Mouse (Mus musculus): ENCODE data around the gene Ooep. TPM values are rescaled to one million over a fixed set of nuclear protein-coding genes. Genes with fewer than 3 reads are reported as not detected.
A peak's percentile ranks its signal among the peaks of the same experiment; 100 is the strongest.
"Not testable (repeated sequence)": the region's sequence is repeated elsewhere in the genome, so short reads cannot be mapped to it uniquely, and the experiment has no call there.

The Ooep gene
- total and polyA plus RNA-seq, 3 experiments: not detected

- Histone ChIP-seq H3K9me3 (replicated peaks; ENCODE audit: insufficient read depth, low read length) (no peaks in the 10 kb centered on the region), H3K27ac (ENCODE audit: control insufficient read depth, low read depth, low read length) (no peak overlapping the region), H3K4me1 (ENCODE audit: control insufficient read depth in 1 of 2, insufficient read depth in 2 of 2, low read length in 2 of 2) (no peaks in the 10 kb centered on the region), H3K79me2 (ENCODE audit: control insufficient read depth, insufficient read depth, low read length, poor library complexity) (no peaks in the 10 kb centered on the region), H3K4me3 (ENCODE audit: control insufficient read depth in 1 of 2, insufficient read depth in 1 of 2, low read depth in 2 of 2, low read length in 2 of 2) (no peak overlapping the region), H3K36me3 (ENCODE audit: control insufficient read depth in 1 of 2, insufficient read depth in 2 of 2, low read length in 2 of 2) (no peaks in the 10 kb centered on the region), H3K9ac (ENCODE audit: control insufficient read depth, low read depth, low read length, poor library complexity, severe bottlenecking) (no peak overlapping the region), H3K27me3 (ENCODE audit: control insufficient read depth in 1 of 2, insufficient read depth in 2 of 2, low read length in 2 of 2) (peaks cover 0 to 2% of the 10 kb centered on the region in 2 experiments; a peak in 1 of 4 replicates)
- no peak for TF ChIP-seq CTCF (IDR thresholded peaks at IDR 0.05 in 2 of 3, conservative IDR thresholded peaks at IDR 0.05 in 1 of 3; ENCODE audit: control insufficient read depth in 1 of 3, insufficient read depth in 1 of 3, low read depth in 2 of 3, low read length in 3 of 3, poor library complexity in 1 of 3, severe bottlenecking in 1 of 3)
- TF ChIP-seq ELF1 (IDR thresholded peaks at IDR 0.05; ENCODE audit: low read depth, low read length): no peak
- no peak for TF ChIP-seq NRF1 (IDR thresholded peaks at IDR 0.05; ENCODE audit: insufficient read depth, low read depth, low read length, poor library complexity, severe bottlenecking)
- no peak for TF ChIP-seq CHD2 (IDR thresholded peaks at IDR 0.05; ENCODE audit: low read length)
- no peak for TF ChIP-seq TBP (IDR thresholded peaks at IDR 0.05; ENCODE audit: low read depth, low read length)
- no peak for TF ChIP-seq TCF12 (IDR thresholded peaks at IDR 0.05; ENCODE audit: low read depth, low read length)
- no peak for TF ChIP-seq POLR2AphosphoS5 (IDR thresholded peaks at IDR 0.05; ENCODE audit: borderline replicate concordance, low read depth, low read length)
- DNase-seq (ENCODE audit: low read depth, low spot score): no peak
These were observed 23.6 kb downstream of the Ooep start for GRCm38 (mm10) chr9:78354665-78355578.

- peak; percentile 24 for DNase-seq (ENCODE audit: low read depth, low spot score)
- no peaks in the 10 kb centered on the region for H3K79me2 ChIP-seq (ENCODE audit: control insufficient read depth, insufficient read depth, low read length, poor library complexity)
- H3K9ac ChIP-seq (ENCODE audit: control insufficient read depth, low read depth, low read length, poor library complexity, severe bottlenecking): no peak overlapping the region
- no peak overlapping the region for H3K27ac ChIP-seq (ENCODE audit: control insufficient read depth, low read depth, low read length)
- no peaks in the 10 kb centered on the region for H3K4me1 ChIP-seq (ENCODE audit: control insufficient read depth in 1 of 2, insufficient read depth in 2 of 2, low read length in 2 of 2)
- no peak overlapping the region for H3K4me3 ChIP-seq (ENCODE audit: control insufficient read depth in 1 of 2, insufficient read depth in 1 of 2, low read depth in 2 of 2, low read length in 2 of 2)
- peaks cover 0 to 2% of the 10 kb centered on the region in 2 experiments; a peak in 1 of 4 replicates for H3K27me3 ChIP-seq (ENCODE audit: control insufficient read depth in 1 of 2, insufficient read depth in 2 of 2, low read length in 2 of 2)
- H3K9me3 ChIP-seq (replicated peaks; ENCODE audit: insufficient read depth, low read length): no peaks in the 10 kb centered on the region
- H3K36me3 ChIP-seq (ENCODE audit: control insufficient read depth in 1 of 2, insufficient read depth in 2 of 2, low read length in 2 of 2): no peaks in the 10 kb centered on the region
- TF ChIP-seq MEF2A (IDR thresholded peaks at IDR 0.05; ENCODE audit: extremely low read depth, insufficient replicate concordance, low read depth, low read length, poor library complexity, severe bottlenecking) (no peak), MAX (IDR thresholded peaks at IDR 0.05; ENCODE audit: low read length) (no peak), TBP (IDR thresholded peaks at IDR 0.05; ENCODE audit: low read depth, low read length) (no peak)
These were observed 26.9 kb downstream of the Ooep start for GRCm38 (mm10) chr9:78351504-78352220.

DNA sequence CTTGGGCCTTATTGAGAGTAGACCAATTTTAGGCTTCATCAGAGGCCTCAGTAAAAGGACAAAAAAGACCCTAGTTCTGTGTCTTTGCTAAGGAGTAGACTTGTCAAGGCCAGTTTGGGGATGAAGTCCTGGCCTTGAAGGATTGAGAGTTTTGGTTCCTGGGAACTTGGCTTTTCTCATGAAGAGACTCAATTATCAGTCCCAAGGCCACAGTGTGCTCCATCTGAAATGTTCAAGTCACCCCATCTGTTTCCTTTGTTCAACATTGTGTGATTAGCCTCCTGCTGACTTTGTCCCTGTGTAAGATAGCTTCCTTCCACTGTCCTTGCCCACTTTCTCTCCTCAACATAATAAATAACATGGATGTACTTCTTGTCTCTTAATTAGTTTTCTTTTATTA lies 28.5 kb downstream of the Ooep start:
- H3K36me3 ChIP-seq (ENCODE audit: control insufficient read depth in 1 of 2, insufficient read depth in 2 of 2, low read length in 2 of 2); H3K27me3 ChIP-seq (ENCODE audit: control insufficient read depth in 1 of 2, insufficient read depth in 2 of 2, low read length in 2 of 2); DNase-seq (ENCODE audit: low read depth, low spot score); H3K79me2 ChIP-seq (ENCODE audit: control insufficient read depth, insufficient read depth, low read length, poor library complexity); H3K9ac ChIP-seq (ENCODE audit: control insufficient read depth, low read depth, low read length, poor library complexity, severe bottlenecking); H3K4me3 ChIP-seq (ENCODE audit: control insufficient read depth in 1 of 2, insufficient read depth in 1 of 2, low read depth in 2 of 2, low read length in 2 of 2); H3K4me1 ChIP-seq (ENCODE audit: control insufficient read depth in 1 of 2, insufficient read depth in 2 of 2, low read length in 2 of 2); H3K9me3 ChIP-seq (replicated peaks; ENCODE audit: insufficient read depth, low read length); H3K27ac ChIP-seq (ENCODE audit: control insufficient read depth, low read depth, low read length): not testable (repeated sequence)

DNA sequence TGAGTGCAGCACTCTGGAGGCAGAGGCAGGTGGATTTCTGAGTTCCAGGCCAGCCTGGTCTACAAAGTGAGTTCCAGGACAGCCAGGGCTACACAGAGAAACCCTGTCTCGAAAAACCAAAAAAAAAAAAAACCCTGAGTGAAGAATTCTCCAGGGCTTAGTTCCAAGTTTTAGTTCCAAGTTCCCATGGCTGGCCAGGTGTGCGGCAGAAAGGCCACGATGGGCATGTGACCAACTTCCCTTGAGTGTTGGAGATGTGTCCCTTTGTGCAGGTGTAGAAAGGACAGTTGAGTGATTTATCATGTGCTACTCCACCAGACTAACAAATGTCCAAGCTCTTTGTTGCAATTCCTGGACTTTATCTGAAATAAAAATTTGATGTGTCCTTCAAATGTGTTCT lies 29.4 kb downstream of the Ooep start:
- not testable (repeated sequence) for H3K79me2 ChIP-seq (ENCODE audit: control insufficient read depth, insufficient read depth, low read length, poor library complexity); H3K4me3 ChIP-seq (ENCODE audit: control insufficient read depth in 1 of 2, insufficient read depth in 1 of 2, low read depth in 2 of 2, low read length in 2 of 2); H3K36me3 ChIP-seq (ENCODE audit: control insufficient read depth in 1 of 2, insufficient read depth in 2 of 2, low read length in 2 of 2); H3K27me3 ChIP-seq (ENCODE audit: control insufficient read depth in 1 of 2, insufficient read depth in 2 of 2, low read length in 2 of 2); H3K9ac ChIP-seq (ENCODE audit: control insufficient read depth, low read depth, low read length, poor library complexity, severe bottlenecking); H3K4me1 ChIP-seq (ENCODE audit: control insufficient read depth in 1 of 2, insufficient read depth in 2 of 2, low read length in 2 of 2); DNase-seq (ENCODE audit: low read depth, low spot score); H3K27ac ChIP-seq (ENCODE audit: control insufficient read depth, low read depth, low read length); H3K9me3 ChIP-seq (replicated peaks; ENCODE audit: insufficient read depth, low read length)

GRCm38 (mm10) chr9:78348206-78349004 lies 30.1 kb downstream of the Ooep start:
- not testable (repeated sequence) for H3K4me3 ChIP-seq (ENCODE audit: control insufficient read depth in 1 of 2, insufficient read depth in 1 of 2, low read depth in 2 of 2, low read length in 2 of 2); H3K79me2 ChIP-seq (ENCODE audit: control insufficient read depth, insufficient read depth, low read length, poor library complexity); DNase-seq (ENCODE audit: low read depth, low spot score); H3K27me3 ChIP-seq (ENCODE audit: control insufficient read depth in 1 of 2, insufficient read depth in 2 of 2, low read length in 2 of 2); H3K9me3 ChIP-seq (replicated peaks; ENCODE audit: insufficient read depth, low read length); H3K27ac ChIP-seq (ENCODE audit: control insufficient read depth, low read depth, low read length); H3K4me1 ChIP-seq (ENCODE audit: control insufficient read depth in 1 of 2, insufficient read depth in 2 of 2, low read length in 2 of 2); H3K9ac ChIP-seq (ENCODE audit: control insufficient read depth, low read depth, low read length, poor library complexity, severe bottlenecking); H3K36me3 ChIP-seq (ENCODE audit: control insufficient read depth in 1 of 2, insufficient read depth in 2 of 2, low read length in 2 of 2)
